Mouse (Mus musculus): Measurements from ENCODE around the gene Trpv2.

The Trpv2 gene

GRCm38 (mm10) chr11:62573959-62574702 is at the start of gene Trpv2:
Gene Trpv2, plus strand, starts transcription at chr11:62574486.
- peaks cover 28% of the 10 kb centered on the region for H3K27me3 ChIP-seq (ENCODE audit: insufficient read depth, low read length)
- H3K9me3 ChIP-seq (ENCODE audit: low read length), result no peaks in the 10 kb centered on the region
- no peaks in the 10 kb centered on the region for H3K36me3 ChIP-seq (ENCODE audit: insufficient read depth, low read length)
- TF ChIP-seq POU5F1 (IDR thresholded peaks at IDR 0.05; ENCODE audit: borderline replicate concordance, low read length), result no peak
- TF ChIP-seq NANOG (IDR thresholded peaks at IDR 0.05; ENCODE audit: borderline replicate concordance, low read length), result no peak
- TF ChIP-seq CTCF (conservative IDR thresholded peaks at IDR 0.05; ENCODE audit: low read length), result no peak
- H3K4me3 ChIP-seq (replicated peaks; ENCODE audit: low read length), result peak within 1 kb of the TSS; percentile 74; the same call in 1 of the 2 replicates
- peaks cover 43% of the 10 kb centered on the region for H3K4me1 ChIP-seq (replicated peaks; ENCODE audit: low read depth, low read length)

DNA sequence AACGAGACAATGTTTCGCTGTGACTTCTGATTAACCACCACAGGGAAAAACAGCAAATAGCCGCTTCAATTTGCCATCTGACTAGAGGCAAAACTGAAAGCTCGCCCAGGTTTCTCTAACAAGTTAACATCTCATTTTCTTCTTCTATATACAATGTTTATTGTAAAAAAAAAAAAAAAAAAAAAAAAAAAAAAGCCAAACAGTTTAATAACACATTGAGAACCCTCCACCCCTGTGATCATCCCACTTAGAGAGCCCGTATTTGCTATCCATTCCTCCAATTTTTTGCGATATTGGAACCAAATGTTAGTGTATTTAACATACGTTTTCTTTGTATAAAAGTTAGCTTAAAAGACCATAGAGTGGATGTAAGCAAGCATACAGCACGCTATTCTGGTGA is 37.2 kb upstream of the Trpv2 start:
- no peaks in the 10 kb centered on the region for H3K9me3 ChIP-seq (ENCODE audit: low read length)
- peaks cover 41% of the 10 kb centered on the region for H3K36me3 ChIP-seq (ENCODE audit: insufficient read depth, low read length)
- H3K27me3 ChIP-seq (ENCODE audit: insufficient read depth, low read length), result no peaks in the 10 kb centered on the region
- TF ChIP-seq CTCF (conservative IDR thresholded peaks at IDR 0.05; ENCODE audit: low read length) (no peak), POU5F1 (IDR thresholded peaks at IDR 0.05; ENCODE audit: borderline replicate concordance, low read length) (no peak), NANOG (IDR thresholded peaks at IDR 0.05; ENCODE audit: borderline replicate concordance, low read length) (no peak)
- peaks cover 52% of the 10 kb centered on the region for H3K4me1 ChIP-seq (replicated peaks; ENCODE audit: low read depth, low read length)
- peak overlapping the region; percentile 88; the same call in 1 of the 2 replicates for H3K4me3 ChIP-seq (replicated peaks; ENCODE audit: low read length)

DNA sequence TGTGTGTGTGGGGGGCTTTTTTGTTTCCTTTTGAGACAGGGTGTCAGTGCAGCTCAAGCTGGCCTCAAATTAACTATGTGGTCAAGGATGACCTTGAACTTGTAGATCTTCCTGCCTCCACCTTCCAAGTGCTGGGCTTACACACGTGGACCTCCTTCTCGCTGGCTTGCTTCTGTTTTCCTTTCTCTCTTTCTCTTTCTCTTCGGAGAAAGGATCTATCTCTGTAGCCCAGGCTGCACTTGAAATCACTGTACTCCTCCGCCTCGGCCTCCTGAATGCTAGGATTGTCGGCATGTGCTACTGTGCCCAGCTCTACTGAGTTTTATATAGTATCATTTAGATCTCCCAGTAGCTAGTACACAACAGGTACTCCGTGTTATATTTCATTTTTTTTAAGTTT is 36.7 kb upstream of the Trpv2 start:
- TF ChIP-seq CTCF (conservative IDR thresholded peaks at IDR 0.05; ENCODE audit: low read length) (no peak), POU5F1 (IDR thresholded peaks at IDR 0.05; ENCODE audit: borderline replicate concordance, low read length) (no peak)
- peaks cover 56% of the 10 kb centered on the region for H3K4me1 ChIP-seq (replicated peaks; ENCODE audit: low read depth, low read length)
- no peaks in the 10 kb centered on the region for H3K9me3 ChIP-seq (ENCODE audit: low read length)
- H3K27me3 ChIP-seq (ENCODE audit: insufficient read depth, low read length), result no peaks in the 10 kb centered on the region
- H3K36me3 ChIP-seq (ENCODE audit: insufficient read depth, low read length), result peaks cover 36% of the 10 kb centered on the region
- peak overlapping the region; percentile 88 for H3K4me3 ChIP-seq (replicated peaks; ENCODE audit: low read length)

- peak overlapping the region; percentile 88 for H3K4me3 ChIP-seq (replicated peaks; ENCODE audit: low read length)
- TF ChIP-seq POU5F1 (IDR thresholded peaks at IDR 0.05; ENCODE audit: borderline replicate concordance, low read length), result no peak
- TF ChIP-seq NANOG (IDR thresholded peaks at IDR 0.05; ENCODE audit: borderline replicate concordance, low read length), result no peak
- TF ChIP-seq CTCF (conservative IDR thresholded peaks at IDR 0.05; ENCODE audit: low read length), result no peak
- H3K27me3 ChIP-seq (ENCODE audit: insufficient read depth, low read length), result no peaks in the 10 kb centered on the region
- H3K36me3 ChIP-seq (ENCODE audit: insufficient read depth, low read length), result peaks cover 27% of the 10 kb centered on the region
- H3K4me1 ChIP-seq (replicated peaks; ENCODE audit: low read depth, low read length), result peaks cover 59% of the 10 kb centered on the region
- H3K9me3 ChIP-seq (ENCODE audit: low read length), result no peaks in the 10 kb centered on the region
Measured at GRCm38 (mm10) chr11:62538321-62539088, 35.8 kb upstream of the Trpv2 start.

DNA sequence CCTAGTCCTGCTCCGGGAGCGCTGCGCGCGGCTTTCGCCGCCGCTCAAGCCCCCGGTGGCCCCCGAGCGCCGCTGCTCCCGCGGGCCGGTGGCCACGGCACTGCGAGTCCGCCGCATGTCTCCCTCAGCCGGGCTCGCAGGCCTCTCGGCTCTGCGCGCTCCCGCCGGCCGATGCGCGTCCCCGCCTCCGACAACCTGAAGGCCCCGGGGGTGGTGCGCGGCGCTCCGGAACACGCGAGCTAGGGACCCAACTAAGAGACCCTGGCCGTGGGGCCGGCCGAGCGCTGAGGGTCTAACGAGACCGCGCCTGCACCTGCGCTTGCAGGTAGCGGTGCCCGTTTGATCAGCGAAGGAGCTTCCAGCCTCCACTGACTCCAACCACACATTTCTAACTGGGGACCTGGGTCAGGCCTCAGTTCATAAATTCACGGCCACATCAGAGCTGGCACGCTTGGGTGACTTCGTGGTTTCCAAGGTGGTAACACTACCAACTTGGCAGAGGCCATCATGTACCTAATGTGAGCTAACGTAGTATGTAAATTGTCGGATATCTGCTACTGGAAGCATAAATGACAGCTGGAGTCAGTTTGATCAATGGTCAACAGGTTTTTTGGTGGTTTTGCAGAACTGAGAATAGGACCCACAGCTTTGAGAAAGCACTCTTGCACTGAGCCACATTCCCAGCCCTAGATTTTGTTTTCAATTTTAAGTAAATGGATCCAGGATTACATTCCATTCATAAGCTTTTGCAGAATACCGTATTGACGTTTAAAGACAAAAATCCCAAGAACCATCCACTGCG is 35.0 kb upstream of the Trpv2 start, which contains the start of gene Cenpv:
Gene Cenpv (minus strand): TSS at position 173 of the 802 bp plus-strand sequence.
- TF ChIP-seq NANOG (IDR thresholded peaks at IDR 0.05; ENCODE audit: borderline replicate concordance, low read length), result no peak
- no peak for TF ChIP-seq CTCF (conservative IDR thresholded peaks at IDR 0.05; ENCODE audit: low read length)
- TF ChIP-seq POU5F1 (IDR thresholded peaks at IDR 0.05; ENCODE audit: borderline replicate concordance, low read length), result no peak
- H3K9me3 ChIP-seq (ENCODE audit: low read length), result no peaks in the 10 kb centered on the region
- peaks cover 19% of the 10 kb centered on the region for H3K36me3 ChIP-seq (ENCODE audit: insufficient read depth, low read length)
- H3K4me1 ChIP-seq (replicated peaks; ENCODE audit: low read depth, low read length), result peaks cover 59% of the 10 kb centered on the region
- H3K27me3 ChIP-seq (ENCODE audit: insufficient read depth, low read length), result no peaks in the 10 kb centered on the region
- peak within 1 kb of the TSS; percentile 88 for H3K4me3 ChIP-seq (replicated peaks; ENCODE audit: low read length)

- Histone ChIP-seq H3K4me1 (replicated peaks; ENCODE audit: low read depth, low read length) (peaks cover 61% of the 10 kb centered on the region), H3K4me3 (replicated peaks; ENCODE audit: low read length) (no peak overlapping the region), H3K36me3 (ENCODE audit: insufficient read depth, low read length) (peaks cover 11% of the 10 kb centered on the region), H3K27me3 (ENCODE audit: insufficient read depth, low read length) (no peaks in the 10 kb centered on the region), H3K9me3 (ENCODE audit: low read length) (no peaks in the 10 kb centered on the region)
- TF ChIP-seq NANOG (IDR thresholded peaks at IDR 0.05; ENCODE audit: borderline replicate concordance, low read length) (no peak), POU5F1 (IDR thresholded peaks at IDR 0.05; ENCODE audit: borderline replicate concordance, low read length) (no peak), CTCF (conservative IDR thresholded peaks at IDR 0.05; ENCODE audit: low read length) (no peak)
Measured at GRCm38 (mm10) chr11:62540167-62540566, 34.1 kb upstream of the Trpv2 start.

- TF ChIP-seq NANOG (IDR thresholded peaks at IDR 0.05; ENCODE audit: borderline replicate concordance, low read length), result no peak
- TF ChIP-seq POU5F1 (IDR thresholded peaks at IDR 0.05; ENCODE audit: borderline replicate concordance, low read length), result no peak
- no peak for TF ChIP-seq CTCF (conservative IDR thresholded peaks at IDR 0.05; ENCODE audit: low read length)
- Histone ChIP-seq H3K4me1 (replicated peaks; ENCODE audit: low read depth, low read length) (peaks cover 63% of the 10 kb centered on the region), H3K9me3 (ENCODE audit: low read length) (no peaks in the 10 kb centered on the region), H3K4me3 (replicated peaks; ENCODE audit: low read length) (no peak overlapping the region), H3K27me3 (ENCODE audit: insufficient read depth, low read length) (no peaks in the 10 kb centered on the region), H3K36me3 (ENCODE audit: insufficient read depth, low read length) (peaks cover 3% of the 10 kb centered on the region)
Measured at GRCm38 (mm10) chr11:62540969-62541368, 33.3 kb upstream of the Trpv2 start.

DNA sequence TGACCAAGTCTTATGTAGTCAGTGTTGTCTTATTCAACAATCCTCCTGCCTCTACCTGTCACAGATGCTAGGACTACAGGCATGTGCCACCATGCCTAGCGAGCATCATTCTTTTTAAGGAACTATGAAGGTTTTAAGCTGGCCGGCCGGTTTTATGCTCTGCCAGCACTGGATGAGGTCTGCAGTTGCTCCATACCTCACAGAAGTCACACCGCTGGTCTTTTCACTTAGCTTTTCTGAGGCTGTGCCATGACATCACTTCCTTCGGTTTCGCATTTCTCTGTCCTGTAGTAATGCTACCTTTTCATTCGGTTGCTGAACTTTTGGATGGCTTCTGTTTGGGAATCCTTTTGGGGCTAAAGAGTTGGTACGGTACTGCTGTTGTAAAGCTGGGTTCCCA is 32.7 kb upstream of the Trpv2 start:
- Histone ChIP-seq H3K4me1 (replicated peaks; ENCODE audit: low read depth, low read length) (peaks cover 64% of the 10 kb centered on the region), H3K9me3 (ENCODE audit: low read length) (no peaks in the 10 kb centered on the region), H3K36me3 (ENCODE audit: insufficient read depth, low read length) (no peaks in the 10 kb centered on the region), H3K27me3 (ENCODE audit: insufficient read depth, low read length) (no peaks in the 10 kb centered on the region), H3K4me3 (replicated peaks; ENCODE audit: low read length) (no peak overlapping the region)
- TF ChIP-seq POU5F1 (IDR thresholded peaks at IDR 0.05; ENCODE audit: borderline replicate concordance, low read length) (no peak), CTCF (conservative IDR thresholded peaks at IDR 0.05; ENCODE audit: low read length) (no peak), NANOG (IDR thresholded peaks at IDR 0.05; ENCODE audit: borderline replicate concordance, low read length) (no peak)
